25 mouse cellular contexts compared by ENCODE assay signal in genomic region chr2:10582673-10583072, GRCm38 (mm10).
DNase-seq lines count a peak whose midpoint lies in the region; ATAC-seq lines count a peak whose summit lies in the region.
"Had no signal": no experiment of that assay in that cellular context is flagged by ENCODE, and none has a peak within 500 bp of the region (broad histone marks: within the 10 kb centered on the region; RNA-seq: fewer than 3 reads in every experiment).

No protein-coding gene starts in this region.

- H3K9me3 ChIP-seq in hindbrain, embryonic 13.5 days = no peaks in the 10 kb centered on the region
- H3K9me3 ChIP-seq: forebrain, embryonic 10.5 days; forebrain, embryonic 13.5 days; hindbrain, embryonic 10.5 days had no signal

- no peak overlapping the region for H3K4me3 ChIP-seq in hindbrain, embryonic 13.5 days
- H3K4me3 ChIP-seq: forebrain, embryonic 10.5 days; forebrain, embryonic 13.5 days; gastrocnemius, adult 2 months; hindbrain, embryonic 10.5 days had no signal

- H3K9ac ChIP-seq in hindbrain, embryonic 13.5 days = no peak overlapping the region
- H3K9ac ChIP-seq: forebrain, embryonic 13.5 days; hindbrain, embryonic 14.5 days had no signal

- H3K4me2 ChIP-seq in hindbrain, embryonic 13.5 days = no peak overlapping the region
- H3K4me2 ChIP-seq: forebrain, embryonic 13.5 days; heart, embryonic 11.5 days; hindbrain, embryonic 14.5 days had no signal

- peak; percentile 74 for ATAC-seq in frontal cortex, adult (ENCODE audit: low TSS enrichment)
- no peak for ATAC-seq in hindbrain, embryonic 13.5 days (ENCODE audit: low FRiP score)
- ATAC-seq: activated CD4-positive, CD25-positive, alpha-beta regulatory T cell, adult 4 months; forebrain, embryonic 13.5 days; forebrain, embryonic 16.5 days; hindbrain, postnatal 0 days had no signal

- DNase-seq in frontal cortex, postnatal 10 days (ENCODE audit: low spot score in 2 of 2) = no peak
- peak; percentile 3 to 12 for DNase-seq in left cerebral cortex, adult 9 months (ENCODE audit: low spot score in 2 of 2)
- no peak for DNase-seq in left cerebral cortex, postnatal 4 days
- peak; percentile 3 for DNase-seq in right cerebral cortex, adult 18-20 months
- no peak for DNase-seq in right cerebral cortex, postnatal 25 days
- DNase-seq in telencephalon, adult 2 months (ENCODE audit: low read depth, low spot score) = peak; percentile 51
- DNase-seq: adrenal gland, adult 8-10 months; adrenal gland, postnatal 25 days; cerebellum, adult 18-20 months; cerebellum, adult 9-10 months; cerebellum, postnatal 14 days; gastrocnemius, adult 2 months; gastrocnemius, postnatal 14 days; heart, adult 11 months; heart, postnatal 36 days had no signal

- no peak overlapping the region for H3K27ac ChIP-seq in hindbrain, embryonic 13.5 days
- H3K27ac ChIP-seq: forebrain, embryonic 10.5 days; forebrain, embryonic 13.5 days; gastrocnemius, adult 2 months; hindbrain, embryonic 10.5 days; hindbrain, embryonic 14.5 days; hindbrain, postnatal 0 days had no signal

- no peaks in the 10 kb centered on the region for H3K4me1 ChIP-seq in hindbrain, embryonic 13.5 days (replicated peaks)
- H3K4me1 ChIP-seq: forebrain, embryonic 10.5 days; forebrain, embryonic 13.5 days; hindbrain, embryonic 10.5 days had no signal

- WGBS in hindbrain, embryonic 13.5 days = 68% methylated on average over 4 of the region's 4 CpGs

- intact Hi-C loops in left cerebral cortex, postnatal 4 days (cut with DNase I) = no loop called here

- H3K27me3 ChIP-seq in hindbrain, embryonic 13.5 days = no peaks in the 10 kb centered on the region
- H3K27me3 ChIP-seq: forebrain, embryonic 13.5 days had no signal

- H3K36me3 ChIP-seq in hindbrain, embryonic 13.5 days = no peaks in the 10 kb centered on the region
- H3K36me3 ChIP-seq: forebrain, embryonic 10.5 days; hindbrain, embryonic 10.5 days had no signal

Comparison
In these comparisons a context has a peak if more than half of its experiments do, and no peak if none do; other contexts are left out.
1. DNase-seq: peak in left cerebral cortex, adult 9 months (2 of 2), right cerebral cortex, adult 18-20 months (single experiment) and telencephalon, adult 2 months (single experiment); none in frontal cortex, postnatal 10 days (0 of 2), left cerebral cortex, postnatal 4 days (single experiment) and right cerebral cortex, postnatal 25 days (single experiment).